Mouse (Mus musculus) gastrocnemius, postnatal 36 days (tissue): Measurements from ENCODE around the gene Gm4353. TPM values are rescaled to one million over a fixed set of nuclear protein-coding genes. Genes with fewer than 3 reads are reported as not detected.
"Not testable (repeated sequence)": the region's sequence is repeated elsewhere in the genome, so short reads cannot be mapped to it uniquely, and the experiment has no call there.

Source experiments
- DNase-seq, 2 experiments: peaks; one replicate each; pipeline ENCODE4 v3.0.0; 2022
- intact Hi-C: fragments of 180-260 bp; cut with DNase I; formaldehyde crosslinking; loops from one replicate; pipeline ENCODE4 v1.15.1; 2025
- long read RNA-seq, 2 experiments: library from polyadenylated mRNA; stranded (forward); transcript quantifications; one replicate each; pipeline ENCODE4 v2.0.0; 2021
- total RNA-seq, 2 experiments: library from RNA; stranded (reverse); gene quantifications; 2 replicates each; pipeline ENCODE4 v1.2.3; 2021

Gene Gm4353
- total RNA-seq, result 1 to 10 TPM; 1.7 to 1.8 TPM
- long read RNA-seq, experiment 1, result 0 reads
- long read RNA-seq, experiment 2, result 0 reads

DNA sequence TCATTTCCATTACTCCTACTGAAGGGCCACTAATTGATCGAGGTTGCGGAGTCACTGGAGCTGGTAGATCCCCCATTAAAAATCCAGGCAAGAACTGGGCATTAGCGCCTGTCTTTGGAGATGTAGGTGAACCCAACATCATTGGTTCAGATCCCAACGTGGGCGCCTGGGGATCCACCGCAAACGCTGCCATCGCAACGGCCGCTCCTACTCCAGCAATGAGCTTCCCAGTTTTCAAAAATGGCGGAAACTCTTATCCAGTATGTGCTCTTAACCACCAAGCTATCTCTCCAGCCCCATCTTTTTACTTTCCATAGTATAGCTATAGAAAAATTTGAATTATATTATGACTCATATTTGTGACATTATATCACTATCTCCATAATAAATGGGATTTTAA, at the start of gene Gm4353:
Gm4353 (minus strand) TSS at position 270 of the 400 bp plus-strand sequence.
- DNase-seq, intact Hi-C loops: not testable (repeated sequence)

- peak; percentile 63 to 67 for DNase-seq
- intact Hi-C loops, result no loop called here
Measured at GRCm38 (mm10) chr7:116132078-116132477, 47.6 kb upstream of the Gm4353 start.

DNA sequence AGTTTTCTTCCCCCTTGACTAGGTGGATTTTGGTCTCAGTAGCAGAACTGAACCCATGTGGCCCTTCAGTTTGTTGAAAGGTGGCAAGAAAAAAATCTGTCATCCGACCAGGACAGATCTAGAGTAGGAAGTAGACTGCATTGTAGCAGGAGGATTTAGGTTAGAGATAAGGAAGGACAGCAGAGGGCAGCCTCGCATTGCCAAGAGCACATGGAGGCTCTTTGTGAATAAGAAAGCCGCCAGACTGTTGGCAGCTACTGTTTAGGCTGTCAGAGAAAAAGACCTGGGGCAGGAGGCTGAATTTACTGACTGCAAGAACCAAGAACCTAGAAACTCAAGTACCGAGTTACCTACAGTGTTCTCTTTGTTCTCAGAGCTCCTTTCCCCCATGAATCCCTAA, 47.0 kb upstream of the Gm4353 start:
- no peak for DNase-seq
- intact Hi-C loops, result no loop called here

GRCm38 (mm10) chr7:116129374-116129773, 44.9 kb upstream of the Gm4353 start:
- DNase-seq, result no peak
- intact Hi-C loops, result no loop called here

- intact Hi-C loops, result no loop called here
- no peak for DNase-seq
Measured at GRCm38 (mm10) chr7:116128286-116128685, 43.9 kb upstream of the Gm4353 start.

DNA sequence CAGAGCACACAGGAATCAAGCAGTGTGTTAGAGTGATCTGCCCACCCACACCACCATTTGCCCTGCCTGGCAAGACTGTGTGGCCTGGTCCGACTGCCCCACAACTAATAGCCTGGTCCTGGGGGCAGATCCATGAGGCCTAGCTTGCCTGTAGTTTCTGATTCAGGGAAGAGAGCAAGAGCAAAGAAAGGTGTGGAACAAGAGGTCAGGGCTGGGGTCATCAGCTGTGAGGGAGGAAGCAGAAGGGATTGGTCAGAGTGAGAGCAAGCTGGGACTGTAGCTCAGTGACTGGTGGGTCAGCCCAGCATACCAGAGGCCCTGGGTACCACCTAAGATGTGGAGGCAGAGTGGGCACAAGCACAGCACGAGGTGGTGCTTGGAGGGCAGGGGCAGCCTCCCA, 42.6 kb upstream of the Gm4353 start:
- intact Hi-C loops, result no loop called here
- no peak for DNase-seq

GRCm38 (mm10) chr7:116125671-116126070, 41.2 kb upstream of the Gm4353 start:
- intact Hi-C loops, result no loop called here
- DNase-seq, result no peak

DNA sequence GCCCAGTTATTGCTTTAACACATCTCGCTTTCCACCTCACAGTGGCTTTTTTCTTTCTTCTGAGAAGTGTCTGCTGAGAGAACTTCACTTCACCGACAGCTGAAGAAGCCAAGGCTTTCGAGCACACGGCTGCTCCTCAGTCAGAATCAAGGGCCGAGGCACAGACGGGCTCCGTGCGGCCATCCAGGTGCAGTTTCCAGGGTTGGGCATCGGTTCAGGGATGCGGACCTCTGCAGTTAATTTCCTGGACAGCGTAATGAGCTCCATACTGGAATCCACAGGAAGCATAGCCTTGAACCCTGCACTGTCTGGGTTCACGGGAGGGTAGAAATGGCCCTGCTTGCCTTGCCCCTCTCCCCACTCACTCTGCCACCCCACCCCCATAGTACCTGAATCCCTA, 39.6 kb upstream of the Gm4353 start:
- intact Hi-C loops, result no loop called here
- no peak for DNase-seq

- no peak for DNase-seq
- intact Hi-C loops, result no loop called here
Measured at GRCm38 (mm10) chr7:116123597-116123985, 39.2 kb upstream of the Gm4353 start.

DNA sequence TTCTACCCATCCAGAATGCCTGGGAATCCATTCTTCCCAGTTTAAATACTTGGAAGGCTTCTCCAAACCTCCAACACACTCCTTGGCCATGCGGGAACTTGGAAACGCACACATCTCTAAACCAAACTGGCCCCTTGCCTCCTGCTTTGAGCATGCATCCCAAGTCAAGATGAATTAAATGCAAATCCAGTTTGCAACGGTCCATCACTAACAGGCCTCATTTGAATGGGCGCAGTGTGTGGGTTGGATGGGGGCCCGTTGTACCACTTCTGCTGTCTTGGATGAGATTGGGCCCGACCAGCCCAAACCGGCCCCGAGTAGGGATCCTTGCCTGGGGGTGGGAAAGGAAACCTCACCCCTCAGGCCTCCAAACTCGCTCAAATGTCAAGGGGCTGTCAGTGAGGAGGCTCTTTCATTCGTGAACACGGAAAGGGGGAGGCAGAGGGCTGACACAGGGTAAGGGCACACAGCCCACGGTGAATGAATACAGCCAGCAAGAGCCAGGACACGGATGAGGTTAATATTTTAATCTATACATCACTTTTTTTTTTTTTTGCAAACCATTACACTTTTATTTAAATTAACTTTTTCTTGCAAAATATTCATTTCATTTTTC, 38.7 kb upstream of the Gm4353 start:
- intact Hi-C loops, result no loop called here
- DNase-seq, result no peak

DNA sequence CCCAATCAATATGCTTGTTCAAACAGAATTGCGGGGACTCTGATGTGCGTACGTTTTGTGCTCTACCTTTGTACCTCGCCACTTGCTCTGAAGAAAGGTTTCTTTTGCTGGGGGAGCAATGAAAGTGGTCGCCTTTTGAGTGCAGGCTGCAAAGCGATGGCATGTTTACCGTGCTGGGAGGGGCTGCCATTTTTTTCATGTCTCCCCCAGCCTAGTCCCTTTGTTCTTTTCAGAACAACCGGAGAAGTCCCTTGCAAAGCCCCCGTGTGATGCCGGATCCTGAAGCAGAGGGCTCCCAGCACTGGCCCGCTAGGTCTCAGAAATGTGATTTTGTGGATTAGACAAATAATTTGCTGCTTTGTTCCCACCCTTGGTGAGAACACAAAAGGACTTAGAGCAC, 36.8 kb upstream of the Gm4353 start:
- no peak for DNase-seq
- intact Hi-C loops, result no loop called here

GRCm38 (mm10) chr7:116120737-116121136, 36.3 kb upstream of the Gm4353 start:
- intact Hi-C loops, result no loop called here
- no peak for DNase-seq

- intact Hi-C loops, result no loop called here
- DNase-seq, result no peak
Measured at GRCm38 (mm10) chr7:116119306-116119857, 34.9 kb upstream of the Gm4353 start.

DNA sequence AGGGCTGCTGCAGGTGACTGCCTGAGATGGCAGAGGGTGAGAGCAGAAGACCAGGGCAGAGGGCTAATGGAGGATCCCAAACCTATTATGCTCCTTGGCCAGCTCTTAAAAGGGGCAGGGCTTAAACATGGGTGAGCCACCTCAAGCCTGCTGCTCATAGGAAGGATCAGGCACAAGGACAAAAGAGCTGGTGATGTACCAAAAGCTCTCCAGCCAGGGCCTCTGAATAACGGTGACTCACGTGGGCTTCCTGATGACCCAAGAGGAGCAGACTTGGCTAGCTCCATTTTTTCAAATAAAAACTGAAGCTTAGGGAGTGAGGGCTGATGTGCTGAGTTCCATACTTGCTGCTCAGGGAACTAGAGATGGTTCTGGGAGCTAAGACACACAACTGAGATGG, 31.6 kb upstream of the Gm4353 start:
- intact Hi-C loops, result no loop called here
- DNase-seq, result no peak

DNA sequence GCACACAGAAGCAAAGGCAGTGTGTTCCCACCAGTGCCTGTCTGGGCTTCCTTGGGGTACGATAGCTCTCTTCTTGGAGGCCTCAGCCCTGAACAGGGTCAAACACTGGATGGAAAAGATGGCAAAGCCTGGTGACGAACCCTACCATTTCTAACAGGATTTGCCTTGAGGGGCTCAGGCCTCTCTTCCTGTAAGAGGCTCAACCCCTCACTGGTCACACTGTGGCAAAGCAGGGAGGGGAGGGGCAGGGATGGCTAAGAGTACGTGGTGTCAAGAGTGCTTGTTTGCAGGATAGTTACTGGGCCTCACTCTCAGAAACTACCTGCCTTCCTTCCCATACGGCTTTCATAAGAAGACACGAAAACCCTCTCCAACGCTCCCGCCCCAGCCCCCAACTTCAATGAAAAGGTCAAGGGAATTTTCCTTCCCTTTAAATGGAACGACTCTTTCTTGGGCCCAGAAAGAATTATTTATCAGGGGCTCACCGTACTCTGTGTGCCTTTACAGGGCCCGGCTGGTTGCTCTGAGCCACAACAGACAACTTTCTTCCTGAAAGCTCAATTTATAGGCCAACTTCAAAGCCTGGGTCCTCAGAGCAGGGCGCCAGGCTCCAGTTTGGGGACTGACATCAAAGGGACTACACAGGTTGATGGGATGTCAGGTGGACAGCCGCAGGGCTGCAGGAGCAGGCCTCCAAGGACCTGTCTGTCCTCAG, 30.9 kb upstream of the Gm4353 start:
- no peak for DNase-seq
- intact Hi-C loops, result no loop called here

DNA sequence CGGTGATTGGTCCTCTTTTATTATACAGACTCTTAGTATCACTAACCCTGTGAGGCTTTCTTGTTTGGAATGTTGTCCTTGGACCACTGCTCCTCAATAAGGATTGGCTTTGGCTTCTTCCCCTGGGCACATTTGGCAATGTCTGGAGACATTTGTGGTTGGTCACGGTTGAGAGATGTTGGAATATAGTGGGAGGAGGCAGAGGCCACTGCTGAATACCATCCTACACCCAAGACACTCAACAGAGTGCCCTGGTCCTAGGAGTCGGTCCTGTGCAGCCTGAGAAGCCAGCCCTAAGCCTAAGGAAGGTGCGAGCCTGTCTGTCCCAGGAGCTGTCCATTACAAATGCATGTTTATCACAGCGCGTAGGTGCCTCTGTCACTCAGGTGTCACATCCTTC, 27.1 kb upstream of the Gm4353 start:
- no peak for DNase-seq
- intact Hi-C loops, result no loop called here

GRCm38 (mm10) chr7:116110661-116111060, 26.2 kb upstream of the Gm4353 start:
- intact Hi-C loops, result no loop called here
- DNase-seq, result no peak

- DNase-seq, result no peak
Measured at GRCm38 (mm10) chr7:116103091-116103490, 18.7 kb upstream of the Gm4353 start.

DNA sequence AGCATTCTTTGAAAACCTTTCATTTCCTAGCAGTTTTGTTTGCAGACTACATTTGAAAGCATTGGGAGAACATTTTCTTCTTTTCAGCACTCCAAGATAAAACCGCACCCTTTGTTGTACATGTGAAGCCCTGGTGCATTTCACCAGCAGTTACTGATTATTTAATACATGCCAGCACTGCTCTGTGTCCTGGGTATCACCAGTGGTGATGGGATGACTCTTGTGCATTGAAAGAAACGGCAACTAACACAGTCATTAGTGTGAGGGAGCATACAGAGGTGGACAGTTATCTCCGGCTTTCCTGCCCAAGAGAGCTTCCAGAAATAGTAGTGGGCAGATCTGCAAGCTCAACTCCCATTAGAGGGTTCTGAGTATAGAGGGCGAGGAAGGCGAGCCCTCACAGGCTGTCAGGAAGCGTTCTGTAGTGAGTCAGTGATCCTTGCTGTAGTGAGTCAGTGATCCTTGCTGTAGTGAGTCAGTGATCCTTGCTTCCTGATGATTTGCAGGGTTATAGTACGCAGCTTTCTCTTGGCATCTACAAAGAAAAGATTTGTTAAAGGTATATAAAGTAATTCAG, 15.6 kb upstream of the Gm4353 start:
- intact Hi-C loops, result no loop called here
- no peak for DNase-seq

More at GRCm38 (mm10) chr7:116103091-116103490, 18.7 kb upstream of the Gm4353 start:
- intact Hi-C loops, result no loop called here

GRCm38 (mm10) chr7:116093466-116093850, 9.0 kb upstream of the Gm4353 start:
- no peak for DNase-seq

DNA sequence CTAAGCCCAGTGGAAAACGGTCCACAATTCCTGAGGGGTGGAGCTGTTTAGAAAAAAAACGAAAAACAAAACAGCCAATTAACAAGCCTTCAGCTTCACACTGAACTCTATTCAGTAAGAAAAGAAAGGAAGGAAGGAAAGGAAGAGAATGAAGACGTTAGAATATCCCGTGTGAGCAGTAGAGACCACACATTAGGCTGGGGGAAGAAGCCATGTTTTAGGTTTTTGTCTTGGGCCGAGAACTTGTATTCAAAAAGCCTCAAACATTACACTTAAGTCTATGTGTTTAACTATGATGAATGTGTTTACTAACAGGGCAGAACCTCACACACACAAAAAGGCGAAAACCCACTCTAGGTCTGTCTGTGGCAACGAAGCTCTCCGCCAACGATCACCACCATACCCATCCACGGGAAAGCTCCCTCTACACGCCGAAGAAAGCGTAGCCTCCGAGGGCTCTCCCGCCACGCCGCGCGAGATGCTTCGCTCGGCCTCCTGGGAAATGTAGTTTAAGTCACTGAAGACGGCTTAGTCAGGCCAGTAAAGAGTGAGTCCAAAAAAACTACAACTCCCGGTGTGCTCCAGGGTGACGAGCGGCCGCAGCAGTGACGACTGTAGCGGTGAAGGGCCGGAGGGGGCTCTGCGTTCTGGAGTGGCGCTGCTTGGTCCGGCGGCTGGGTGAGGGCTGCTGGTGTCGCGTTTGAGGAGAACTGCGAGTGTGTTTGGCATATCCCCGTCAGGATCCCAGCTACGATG, 8.5 kb upstream of the Gm4353 start:
- intact Hi-C loops, result no loop called here

More at GRCm38 (mm10) chr7:116093466-116093850, 9.0 kb upstream of the Gm4353 start:
- intact Hi-C loops, result no loop called here

More for the DNA sequence above, 8.5 kb upstream of the Gm4353 start:
- peak; percentile 87 to 91 for DNase-seq
